Mouse (Mus musculus) cerebellum, adult 11 months (tissue): ENCODE results near the gene Apobec2.

Experiments used
- DNase-seq: peaks from one replicate; pipeline ENCODE4 v3.0.0; 2022

Apobec2 gene

DNA sequence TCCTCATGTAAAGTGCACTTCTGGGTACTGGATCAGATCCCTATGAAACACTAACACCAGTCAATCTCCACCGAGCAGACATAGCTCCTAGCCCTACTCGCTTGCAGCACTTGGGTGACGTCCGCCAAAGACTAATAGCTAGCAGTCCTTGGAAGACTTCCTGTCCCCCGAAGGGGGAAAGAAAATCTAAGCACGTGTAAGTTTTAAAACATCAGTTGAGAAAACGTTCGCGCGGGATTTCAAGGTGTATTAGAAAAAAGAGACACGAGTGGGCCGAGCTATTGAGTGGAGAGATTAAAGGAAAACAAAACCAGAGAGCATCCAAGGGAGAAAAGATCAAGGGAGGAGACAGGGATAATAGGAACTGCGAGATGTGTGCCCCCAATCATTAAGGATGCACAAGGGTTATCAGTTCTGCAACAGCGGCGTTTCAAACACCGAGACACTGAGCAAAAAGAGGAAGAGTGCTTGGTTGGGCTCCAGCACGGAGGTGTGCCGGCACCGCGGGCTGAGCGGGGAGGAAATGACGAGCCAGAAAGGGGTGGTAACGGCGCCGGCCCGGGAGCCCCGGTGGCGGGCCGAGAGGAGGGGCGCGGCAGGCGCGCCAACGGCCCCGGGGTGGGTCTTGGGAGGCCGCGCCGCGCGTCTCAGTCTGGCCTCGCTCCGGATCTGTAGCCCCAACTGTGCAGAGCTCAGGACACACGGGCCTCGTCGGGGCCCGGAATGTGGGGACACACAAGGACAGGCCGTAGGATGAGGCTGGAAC, 24.0 kb downstream of the Apobec2 start:
- peak; percentile 76 for DNase-seq

DNA sequence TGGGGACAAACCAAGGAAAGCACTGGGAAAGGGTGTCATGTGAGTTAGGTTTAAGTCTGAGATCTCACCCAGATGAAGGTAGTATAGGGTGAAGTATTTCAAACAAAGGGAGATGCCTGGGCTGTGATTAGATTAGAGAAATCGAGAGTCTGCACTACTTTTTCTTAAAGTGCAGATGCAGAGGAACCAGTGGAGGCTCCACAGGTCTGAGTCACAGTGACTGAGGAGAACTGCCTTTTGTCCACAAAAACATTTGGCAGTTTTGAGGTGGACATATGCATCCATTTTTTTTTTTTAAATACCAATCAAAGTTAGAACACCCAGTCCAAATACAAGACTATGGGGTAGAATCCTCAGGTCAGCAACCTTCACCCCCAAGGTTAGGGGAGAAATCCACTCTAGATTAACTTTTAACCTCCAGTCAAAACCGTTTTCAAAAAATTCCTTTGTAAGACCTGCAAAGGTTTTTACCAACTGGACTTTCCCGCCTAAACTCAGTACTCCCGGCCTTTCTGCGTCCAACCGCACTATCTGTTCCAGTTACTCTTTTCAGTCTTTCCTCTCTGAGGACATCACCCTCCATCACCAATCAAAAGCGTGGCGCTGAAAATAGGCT, 24.7 kb downstream of the Apobec2 start:
- no peak for DNase-seq

DNA sequence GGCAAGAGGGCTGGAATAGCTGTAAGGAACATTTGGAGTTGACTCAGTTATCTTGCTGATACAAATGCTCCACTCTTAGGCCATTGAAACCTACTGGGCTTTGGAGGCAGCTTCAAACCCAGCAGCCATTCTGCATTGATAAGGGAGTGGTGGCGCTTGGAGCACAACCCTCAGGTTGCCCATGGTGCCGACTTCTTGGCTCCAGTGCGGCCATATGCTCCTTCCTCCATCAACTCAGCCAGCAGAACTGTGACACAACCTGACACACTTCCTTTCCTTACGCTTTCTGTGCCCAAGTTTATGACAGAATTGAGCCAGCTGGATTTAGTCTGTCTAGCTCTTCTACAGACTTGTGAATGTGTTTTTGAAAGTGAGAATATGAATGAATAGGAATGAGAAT, 25.6 kb downstream of the Apobec2 start:
- DNase-seq: no peak

GRCm38 (mm10) chr17:48404706-48405105, 28.0 kb downstream of the Apobec2 start:
- DNase-seq: no peak

DNA sequence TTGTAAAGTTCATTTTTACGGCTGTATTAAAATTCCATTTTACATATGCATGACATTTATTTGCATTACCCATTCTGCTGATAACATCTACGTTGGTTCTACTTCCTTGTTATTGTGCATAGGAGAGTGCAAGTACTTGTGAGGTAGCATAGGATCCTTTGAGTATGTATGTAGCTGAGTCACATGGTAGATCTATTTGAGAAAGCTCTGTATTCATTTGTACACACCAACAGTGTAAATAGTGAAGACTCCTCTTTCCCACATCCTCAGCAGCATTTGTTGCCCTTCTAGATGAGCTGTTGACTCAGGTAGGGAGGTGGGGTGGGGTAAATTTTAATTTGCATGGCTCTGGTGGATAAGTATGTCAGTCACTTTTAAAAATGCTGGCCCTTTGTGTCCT, 28.9 kb downstream of the Apobec2 start:
- DNase-seq: no peak

- DNase-seq: no peak
Measured at GRCm38 (mm10) chr17:48402751-48403150, 30.0 kb downstream of the Apobec2 start.

- no peak for DNase-seq
Measured at GRCm38 (mm10) chr17:48401710-48402109, 31.0 kb downstream of the Apobec2 start.

DNA sequence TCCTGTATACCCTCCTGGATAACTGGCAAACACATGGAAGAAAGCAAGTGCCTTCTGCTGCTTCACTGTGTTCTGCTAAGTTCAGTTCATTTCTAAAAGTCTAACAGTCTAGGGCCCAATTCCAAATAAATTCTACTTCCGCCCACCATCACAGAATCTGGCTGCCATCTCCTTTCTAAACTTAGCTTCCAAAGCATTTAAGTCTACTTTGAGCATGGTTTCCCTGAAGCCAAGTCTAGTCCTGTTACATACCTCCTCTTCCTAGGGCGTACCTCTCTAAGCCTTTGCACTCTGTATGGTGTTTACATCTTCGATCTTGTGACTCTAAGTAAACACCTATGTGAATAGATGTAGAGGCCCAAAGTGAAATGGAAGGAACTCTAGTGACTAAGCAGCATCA, 40.1 kb downstream of the Apobec2 start:
- DNase-seq: no peak

DNA sequence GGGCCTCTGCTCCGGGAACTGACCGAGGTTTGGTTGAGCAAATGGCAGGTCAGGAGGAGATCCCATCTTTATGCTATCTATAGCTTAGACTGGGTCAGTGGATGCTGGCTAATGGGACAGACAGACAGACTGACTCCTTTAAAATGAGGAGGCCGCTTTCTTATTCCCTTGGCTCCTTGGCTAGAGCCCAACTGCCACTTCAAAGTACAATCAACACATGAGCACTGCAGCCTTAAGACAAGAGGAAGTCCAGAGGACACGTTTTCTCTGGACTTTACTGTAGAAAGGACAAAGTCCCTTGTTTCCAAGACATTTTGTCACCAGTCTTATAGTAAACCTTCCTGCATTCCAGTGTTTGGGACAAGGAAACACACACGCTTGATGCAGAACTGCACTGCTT, 41.3 kb downstream of the Apobec2 start:
- DNase-seq: no peak

DNA sequence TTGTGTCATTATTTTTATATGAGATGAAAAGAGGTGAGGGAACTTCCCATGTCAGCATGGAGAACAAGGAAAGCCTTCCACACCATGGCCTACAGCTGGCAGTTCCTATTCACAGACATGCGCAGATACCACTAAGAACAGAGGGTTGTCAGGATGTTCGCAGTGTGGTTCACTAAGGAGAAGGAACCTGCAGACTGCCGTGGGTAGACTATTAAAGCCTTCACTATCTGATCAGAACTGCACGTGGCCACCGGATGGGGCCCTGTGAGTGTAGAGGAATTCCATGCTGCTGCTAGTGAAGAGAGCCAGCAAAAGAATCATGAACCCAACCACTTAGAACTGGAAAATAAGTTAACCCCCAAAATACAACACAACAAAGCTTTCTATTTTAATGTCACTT, 43.3 kb downstream of the Apobec2 start:
- DNase-seq: no peak

DNA sequence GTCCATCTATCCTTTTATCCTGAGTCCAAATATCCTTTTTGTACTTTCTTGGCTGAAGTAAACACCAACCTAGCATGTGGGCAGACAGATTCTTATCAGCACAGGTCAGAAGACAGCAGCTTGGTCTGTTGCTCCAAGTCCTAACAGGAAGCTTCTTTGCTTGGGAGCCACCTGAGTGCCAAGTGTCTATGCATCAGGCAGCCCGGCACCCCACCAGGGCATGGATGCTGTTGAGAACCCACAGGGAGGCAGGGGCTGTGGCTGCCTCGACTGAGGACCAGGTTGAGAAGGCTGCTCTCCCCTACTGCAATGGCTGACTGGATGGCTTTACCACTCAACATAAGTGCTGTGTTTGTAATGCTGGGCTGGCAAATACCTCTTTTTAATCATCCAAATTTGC, 44.1 kb downstream of the Apobec2 start:
- DNase-seq: no peak

- no peak for DNase-seq
Measured at GRCm38 (mm10) chr17:48385786-48386461, 46.8 kb downstream of the Apobec2 start.

DNA sequence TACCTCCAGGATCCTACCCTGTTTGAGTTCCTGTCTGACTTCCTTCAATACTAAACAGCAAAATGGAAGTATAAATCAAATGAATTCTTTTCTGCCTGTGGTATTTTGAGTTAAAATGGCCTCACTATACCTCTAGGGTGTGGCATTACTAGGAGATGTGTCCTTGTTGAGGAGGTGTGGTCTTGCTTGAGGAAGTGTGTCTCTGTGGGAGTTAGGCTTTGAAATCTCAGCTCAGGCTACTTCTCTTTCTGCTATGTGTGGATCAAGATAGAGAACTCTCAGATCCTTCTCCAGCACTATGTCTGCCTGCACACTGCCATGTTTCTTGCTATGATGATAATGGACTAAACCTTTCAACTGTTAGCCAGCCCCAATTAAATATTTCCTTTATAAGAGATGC, 53.7 kb downstream of the Apobec2 start:
- no peak for DNase-seq

DNA sequence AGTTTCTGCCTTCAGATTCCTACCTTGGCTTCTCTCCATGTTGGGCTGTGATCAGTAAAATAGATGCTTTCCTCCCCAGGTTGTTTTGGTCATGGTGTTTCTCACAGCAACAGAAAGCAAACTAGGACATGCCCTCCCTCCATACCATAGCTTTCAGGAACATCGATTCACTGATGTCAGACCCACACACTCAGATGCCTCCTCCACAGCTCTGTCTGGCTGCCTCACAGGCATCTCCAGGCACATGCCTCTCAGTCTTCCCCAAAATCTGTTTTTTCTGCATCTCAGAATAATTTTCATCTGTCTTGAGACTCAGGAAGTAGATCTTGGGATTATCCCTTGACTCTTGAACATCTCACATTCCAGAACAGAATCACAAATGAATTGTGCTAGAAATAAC, 56.6 kb downstream of the Apobec2 start:
- DNase-seq: no peak

DNA sequence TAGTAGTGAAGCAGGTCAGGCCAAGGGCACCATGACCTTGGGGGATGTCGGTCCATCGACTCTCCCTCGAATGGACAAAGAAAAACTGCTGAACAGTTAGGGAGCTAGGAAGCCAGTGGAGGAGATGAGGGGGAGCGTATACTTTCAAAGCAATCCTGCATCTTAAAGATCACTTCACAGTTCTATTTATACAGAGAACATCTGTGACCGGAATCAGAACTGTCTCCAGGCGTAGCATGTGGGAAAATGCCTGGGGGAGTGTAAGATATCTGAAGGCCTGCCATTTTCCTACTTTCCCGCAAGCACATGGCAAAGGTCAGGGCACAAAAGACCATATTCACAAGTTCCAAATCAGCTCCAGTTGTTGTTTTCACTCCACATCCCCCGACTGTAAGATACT, 59.7 kb downstream of the Apobec2 start:
- no peak for DNase-seq

GRCm38 (mm10) chr17:48371621-48372020, 61.1 kb downstream of the Apobec2 start:
- no peak for DNase-seq
